Mouse (Mus musculus) large intestine, adult 2 months (tissue): ENCODE data around the gene Zfp423. TPM values are rescaled to one million over a fixed set of nuclear protein-coding genes. Genes with fewer than 3 reads are reported as not detected.

Experiments used
- DNase-seq: peaks from one replicate; pipeline ENCODE4 v3.0.0-alpha.2; 2012; ENCODE audit warnings: low read depth, low spot score
- WGBS: fragments of 180-500 bp; shearing (Covaris S2); methylation state at CpG from one replicate; pipeline ENCODE4 v1.1.7; 2018; 5-methylcytosine and 5-hydroxymethylcytosine counted together
- polyA plus RNA-seq: library from polyadenylated mRNA; depleted of rRNA; stranded (reverse); fragments of >200 nt; gene quantifications from 2 replicates; pipeline ENCODE4 v1.2.3, GENCODE M21; 2012

Zfp423 gene
- polyA plus RNA-seq, 1 experiment = 2.1 TPM

DNA sequence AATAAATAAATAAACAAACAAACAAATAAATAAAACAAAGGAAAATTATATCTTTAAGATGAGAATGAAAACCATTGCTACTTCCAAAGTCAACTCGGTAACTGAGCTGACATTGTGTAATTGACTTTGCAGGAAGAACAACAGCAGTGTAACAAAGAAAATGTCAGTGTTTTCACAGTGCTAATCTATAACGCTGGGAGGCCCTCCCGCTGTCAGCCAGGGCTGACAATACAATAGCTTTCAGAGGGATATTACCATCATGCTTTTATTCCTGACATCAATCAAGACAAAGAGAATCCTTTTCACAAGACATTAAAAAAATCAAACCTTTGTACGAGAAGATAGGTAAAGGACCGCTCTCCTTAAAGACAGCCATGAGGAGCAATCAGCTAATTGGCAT, 5.9 kb downstream of the Zfp423 start:
- no peak for DNase-seq
- 60% methylated on average over 5 of the region's 5 CpGs for WGBS

DNA sequence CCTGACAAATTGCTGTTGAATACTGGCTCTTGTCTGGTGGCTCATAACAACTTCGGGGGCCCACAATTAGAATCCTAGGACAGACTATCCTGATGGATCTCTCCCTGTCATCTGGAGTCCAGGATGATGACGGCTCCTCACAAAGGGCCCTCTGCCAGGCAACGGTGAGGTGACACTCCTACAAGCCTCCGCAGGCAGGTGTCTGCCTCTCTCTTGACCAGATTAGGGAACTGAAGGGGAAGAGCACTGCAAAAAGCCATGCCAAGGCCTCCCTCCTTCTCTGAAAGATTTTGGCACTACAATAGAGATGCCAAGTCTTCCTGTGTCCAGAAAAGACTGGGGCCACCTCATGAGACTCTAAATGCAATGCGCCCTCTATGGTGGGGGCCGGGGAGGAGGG, 7.1 kb downstream of the Zfp423 start:
- DNase-seq = no peak
- 76% methylated on average over 6 of the region's 6 CpGs for WGBS

GRCm38 (mm10) chr8:87944225-87944934, 15.0 kb downstream of the Zfp423 start:
- WGBS = 58% methylated on average over 5 of the region's 5 CpGs
- DNase-seq = no peak

DNA sequence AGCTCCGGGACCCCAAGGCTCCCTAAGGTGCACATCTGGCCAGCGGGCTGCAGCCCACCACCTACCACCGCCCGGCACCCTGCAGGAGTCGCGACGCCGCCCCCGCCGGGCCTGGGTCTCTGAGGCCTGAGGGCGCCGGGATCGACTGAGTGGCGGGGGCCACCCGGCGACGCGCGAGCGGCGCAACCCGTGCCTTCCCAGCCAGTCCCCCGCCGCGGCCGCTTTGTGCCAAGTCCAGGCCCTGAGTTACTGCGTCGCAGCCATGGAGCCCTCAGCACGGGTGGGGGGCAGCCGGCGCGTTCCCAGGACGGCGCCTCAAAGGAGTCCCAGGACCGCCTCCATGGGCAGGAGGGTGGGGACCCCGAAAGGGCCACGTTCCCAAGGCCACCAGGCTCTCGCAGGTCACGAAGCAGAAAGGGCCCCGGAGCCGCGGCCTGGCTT, 15.7 kb downstream of the Zfp423 start:
- WGBS = 18% methylated on average over 42 of the region's 42 CpGs
- DNase-seq = no peak

GRCm38 (mm10) chr8:87940646-87941045, 18.7 kb downstream of the Zfp423 start:
- WGBS = 51% methylated on average over 6 of the region's 6 CpGs
- DNase-seq = no peak

DNA sequence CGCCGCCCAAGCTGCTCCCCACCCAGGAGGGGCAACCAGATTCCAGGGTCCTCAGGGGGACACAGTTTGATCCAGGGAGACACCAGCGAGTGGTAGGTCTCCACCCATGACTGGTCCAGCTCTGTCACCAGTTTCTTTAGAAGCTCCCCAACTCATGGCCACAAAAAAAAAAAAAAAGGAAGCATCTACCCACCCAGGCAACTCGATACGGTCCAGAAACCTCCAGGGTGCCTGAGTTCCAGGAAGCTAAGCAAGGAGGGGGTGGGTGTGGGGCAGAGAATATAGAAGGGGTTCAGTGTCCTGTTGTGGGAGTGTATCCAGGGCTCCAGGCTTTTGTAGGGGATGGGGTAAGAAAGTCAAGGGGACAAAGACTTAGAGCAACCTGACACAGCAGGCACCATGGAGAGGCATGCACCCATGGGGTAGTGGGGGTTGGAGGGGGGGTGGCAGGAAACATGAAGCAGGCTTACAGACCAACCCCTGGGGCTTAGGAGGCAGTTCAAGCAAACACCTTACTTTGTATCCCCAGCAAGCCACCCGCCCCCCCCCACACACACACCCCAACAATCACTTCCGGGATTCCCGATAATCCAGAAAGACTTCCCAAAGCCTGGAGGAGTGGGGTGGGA, 20.0 kb downstream of the Zfp423 start:
- WGBS = 18% methylated on average over 8 of the region's 8 CpGs
- DNase-seq = no peak

DNA sequence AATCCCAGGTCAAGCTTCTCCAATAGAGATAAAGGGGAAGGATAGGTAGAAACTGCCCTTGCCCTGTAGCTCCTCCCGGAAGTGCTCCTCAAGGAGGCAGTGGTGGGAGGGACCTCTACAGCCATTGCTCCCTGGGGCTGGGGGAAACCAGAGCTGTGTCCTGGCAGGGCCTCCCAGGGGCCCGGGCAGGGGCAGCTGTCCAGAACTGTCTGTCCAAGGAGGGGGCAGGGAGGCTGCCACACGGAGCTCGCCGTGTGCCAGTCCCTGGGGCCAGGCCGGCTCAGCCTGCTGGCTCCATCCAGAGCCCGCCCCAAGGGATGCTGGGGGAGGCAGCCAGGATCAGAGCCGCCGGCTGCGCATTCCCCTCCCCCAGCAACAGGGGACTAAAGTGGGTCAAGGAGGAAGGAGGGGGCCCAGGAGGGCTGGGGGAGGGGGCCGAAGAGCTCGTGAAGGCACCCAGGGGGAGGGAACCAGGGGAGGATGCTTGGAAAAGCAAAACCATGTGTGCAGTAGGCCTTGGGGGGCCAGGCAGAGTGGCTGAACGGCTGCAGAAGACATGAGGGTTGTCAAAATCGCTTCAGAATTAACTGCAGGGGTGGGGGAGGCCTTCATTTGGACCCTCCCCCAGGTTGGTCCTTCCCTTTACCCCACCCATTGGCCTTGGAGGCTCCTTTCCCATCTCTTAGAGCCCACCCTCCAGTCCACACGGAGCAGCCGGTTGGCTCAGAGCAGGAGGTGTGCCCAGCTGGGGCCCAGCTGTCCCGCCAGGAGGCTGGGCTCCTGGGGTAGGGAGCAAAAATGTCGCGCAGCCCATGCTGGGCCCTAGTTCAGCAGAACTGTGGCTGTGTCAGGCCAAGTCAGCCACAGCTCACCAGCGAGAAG, 20.8 kb downstream of the Zfp423 start:
- no peak for DNase-seq

GRCm38 (mm10) chr8:87937211-87937610, 22.2 kb downstream of the Zfp423 start:
- 68% methylated on average over 3 of the region's 3 CpGs for WGBS
- DNase-seq = no peak

More for the DNA sequence above, 20.8 kb downstream of the Zfp423 start:
- 4% methylated on average over 20 of the region's 20 CpGs for WGBS

DNA sequence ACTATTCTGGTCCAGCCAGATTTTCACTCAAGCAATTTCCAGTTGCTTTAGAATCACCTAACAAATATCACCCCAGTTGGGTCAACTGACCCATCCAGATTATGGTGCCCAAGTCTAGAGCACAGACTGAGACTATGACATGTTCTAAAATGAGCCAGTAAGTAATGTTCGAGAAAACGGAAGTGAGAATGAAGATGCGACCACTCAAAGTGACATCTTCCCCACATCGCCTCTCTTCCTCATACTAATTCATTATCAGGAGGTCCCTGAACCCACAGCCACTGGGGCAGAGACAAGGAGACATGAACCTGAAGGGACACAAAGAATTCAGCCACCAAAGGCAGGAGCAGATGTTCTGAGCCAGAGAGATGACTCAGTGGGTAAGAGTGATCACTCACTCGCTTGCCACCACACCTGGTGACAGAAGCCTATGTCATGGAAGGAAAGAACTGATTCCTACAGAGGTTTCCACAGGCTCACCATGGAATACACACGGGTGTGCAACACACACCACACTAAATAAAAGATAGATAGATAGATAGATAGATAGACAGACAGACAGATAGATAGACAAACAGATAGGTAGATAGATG, 24.2 kb downstream of the Zfp423 start:
- DNase-seq = no peak
- 88% methylated on average over 6 of the region's 6 CpGs for WGBS

DNA sequence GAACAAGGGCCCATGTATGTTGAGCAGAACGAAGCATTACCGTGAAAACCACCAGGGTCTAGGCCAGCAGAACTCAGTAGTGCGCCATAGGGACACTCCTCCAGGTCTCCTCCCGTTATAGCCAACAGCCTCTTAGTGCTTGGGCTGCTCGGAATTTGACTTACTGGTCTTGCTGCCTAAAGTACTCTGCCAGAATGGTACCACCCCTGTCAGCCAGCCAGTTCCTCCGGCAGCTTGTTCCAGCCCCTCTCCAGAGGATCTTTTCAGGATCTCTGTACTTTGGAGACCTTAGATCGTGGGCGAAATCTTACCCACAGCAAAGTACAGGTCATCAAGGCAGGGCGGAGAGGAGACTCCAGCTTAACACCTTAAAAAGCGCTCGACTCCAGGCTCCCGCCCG, 25.2 kb downstream of the Zfp423 start:
- DNase-seq = no peak
- WGBS = 67% methylated on average over 13 of the region's 13 CpGs

- DNase-seq = no peak
- WGBS = 56% methylated on average over 8 of the region's 8 CpGs
These were observed 25.6 kb downstream of the Zfp423 start for GRCm38 (mm10) chr8:87933752-87934151.

DNA sequence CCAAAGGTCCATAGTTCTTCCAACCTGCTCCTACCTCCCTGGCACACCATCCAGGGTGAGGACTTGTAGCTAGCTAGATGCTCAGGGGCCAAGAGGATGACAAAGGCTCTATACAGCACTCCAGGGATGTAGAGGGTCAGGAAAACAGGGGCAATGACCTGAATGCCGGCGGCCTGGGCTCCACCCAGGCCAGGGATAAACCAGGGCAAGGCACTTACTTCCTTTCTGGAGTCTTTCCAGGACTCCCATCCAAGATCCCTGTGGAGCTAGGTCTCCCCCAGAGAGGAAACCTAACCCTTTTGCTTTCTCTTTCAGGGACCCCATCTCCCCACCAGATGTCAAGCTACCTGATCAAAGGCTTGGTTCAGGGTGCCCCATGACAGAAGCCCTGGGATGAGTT, 30.5 kb downstream of the Zfp423 start:
- 7% methylated on average over 2 of the region's 2 CpGs for WGBS
- no peak for DNase-seq

GRCm38 (mm10) chr8:87927034-87927830, 32.2 kb downstream of the Zfp423 start:
- WGBS = 67% methylated on average over 10 of the region's 10 CpGs

DNA sequence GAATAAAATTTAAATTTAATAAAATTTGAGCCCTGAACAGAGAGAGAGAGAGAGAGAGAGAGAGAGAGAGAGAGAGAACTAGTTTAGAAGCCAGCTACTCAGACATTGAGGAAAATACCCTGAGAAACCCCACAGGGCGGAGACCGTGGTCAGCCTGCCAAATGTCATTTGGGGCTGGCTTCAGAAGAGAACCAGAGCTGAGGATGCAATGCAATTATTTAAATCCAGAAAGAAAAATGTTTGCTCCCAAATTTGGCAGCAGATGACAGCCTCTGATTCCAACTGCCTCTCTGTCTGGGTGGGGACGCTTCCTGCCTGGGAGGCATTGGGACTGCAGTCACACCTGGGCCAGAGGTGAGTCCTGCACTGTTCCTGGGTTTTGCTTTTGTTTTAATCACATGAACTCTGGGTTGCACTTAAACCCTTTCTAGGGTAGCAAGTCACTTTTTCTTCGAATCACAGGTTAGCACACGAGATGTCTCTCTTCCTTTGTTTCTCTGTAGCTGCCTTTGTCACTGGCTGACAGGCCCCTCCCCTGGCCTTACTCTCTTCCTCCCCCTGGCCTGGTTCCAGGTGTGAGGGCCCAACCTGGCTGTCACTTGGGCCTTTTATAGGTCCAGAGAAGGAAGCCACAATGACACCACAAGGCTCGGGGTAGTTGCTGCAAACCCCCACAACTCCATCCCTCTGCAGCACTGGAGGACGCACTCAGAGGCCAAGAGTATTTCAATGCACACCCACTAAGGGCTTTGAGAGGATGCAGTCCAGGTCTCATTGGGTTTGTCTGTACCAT, 33.1 kb downstream of the Zfp423 start:
- 54% methylated on average over 7 of the region's 7 CpGs for WGBS
- DNase-seq = no peak

More at GRCm38 (mm10) chr8:87927034-87927830, 32.2 kb downstream of the Zfp423 start:
- no peak for DNase-seq

GRCm38 (mm10) chr8:87922936-87923335, 36.5 kb downstream of the Zfp423 start:
- DNase-seq = no peak
- WGBS = 71% methylated on average over 6 of the region's 6 CpGs

DNA sequence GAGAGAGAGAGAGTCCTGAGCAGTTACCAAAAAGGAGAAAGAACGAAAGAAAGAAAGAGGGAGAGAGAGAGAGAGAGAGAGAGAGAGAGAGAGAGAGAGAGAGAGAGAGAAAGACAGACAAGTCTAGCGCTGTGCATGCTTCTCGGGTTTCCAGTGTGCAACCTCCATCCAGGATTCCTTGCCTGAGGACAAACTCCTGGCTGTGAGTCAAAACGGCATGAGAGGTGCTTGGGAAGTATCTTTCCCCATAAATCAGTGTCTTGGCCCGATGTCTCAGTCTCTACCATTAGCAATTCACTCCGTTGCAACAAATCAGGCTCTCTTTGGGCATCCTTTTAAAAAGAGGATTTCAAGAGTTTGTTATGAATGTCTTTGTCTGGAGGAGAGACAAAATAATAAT, 36.9 kb downstream of the Zfp423 start:
- DNase-seq = no peak
- WGBS = 54% methylated on average over 6 of the region's 6 CpGs

GRCm38 (mm10) chr8:87918004-87918403, 41.4 kb downstream of the Zfp423 start:
- no peak for DNase-seq
- WGBS = 50% methylated on average over 5 of the region's 5 CpGs

DNA sequence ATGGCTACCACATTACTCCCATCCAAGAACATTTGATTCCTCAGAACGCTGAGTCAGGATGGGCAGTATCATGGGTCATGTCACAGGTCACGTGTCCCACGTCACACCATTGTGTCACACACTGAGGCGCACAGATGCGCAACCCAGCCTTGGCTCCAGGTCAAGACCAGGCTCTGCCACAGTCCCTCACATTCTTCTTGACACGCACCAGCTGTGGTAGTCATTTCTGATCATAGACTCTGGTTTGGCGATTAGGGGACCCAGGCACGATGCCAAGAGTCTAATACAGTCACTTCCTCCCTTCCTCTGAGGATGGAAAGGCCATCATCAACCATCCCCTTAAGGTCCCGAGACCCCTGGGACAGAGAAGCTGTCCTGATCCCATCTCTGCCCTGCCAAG, 43.6 kb downstream of the Zfp423 start:
- DNase-seq = no peak
- WGBS = 71% methylated on average over 9 of the region's 9 CpGs
